ENCODE assay signal across 8 mouse cellular contexts in genomic region chr11:61091642-61092262, GRCm38 (mm10). TPM values are rescaled to one million over a fixed set of nuclear protein-coding genes. Genes with fewer than 3 reads are reported as not detected.
DNase-seq lines count a peak whose midpoint lies in the region; ATAC-seq and TF ChIP-seq lines count a peak whose summit lies in the region.

No protein-coding gene starts in this region.

- H3K4me2 ChIP-seq in kidney, embryonic 15.5 days: no peak overlapping the region
- H3K4me2 ChIP-seq in hindbrain, embryonic 13.5 days: no peak overlapping the region
- no peak overlapping the region for H3K4me2 ChIP-seq in midbrain, embryonic 15.5 days

- no peak overlapping the region for H3K4me3 ChIP-seq in kidney, embryonic 15.5 days (replicated peaks)
- no peak overlapping the region for H3K4me3 ChIP-seq in hindbrain, embryonic 13.5 days
- no peak overlapping the region for H3K4me3 ChIP-seq in left cerebral cortex, adult 2 months
- no peak overlapping the region for H3K4me3 ChIP-seq in midbrain, embryonic 15.5 days

- peak; percentile 90 for TF ChIP-seq CTCF in left cerebral cortex, adult 2 months (IDR thresholded peaks at IDR 0.05)

- intact Hi-C loops in left cerebral cortex, adult 2 months (cut with DNase I): loop anchor here (1.0 to 5.0 kb wide), 2 partner anchors 49 to 137 kb away; no protein-coding TSS in a partner anchor

- no peak overlapping the region for H3K27ac ChIP-seq in kidney, embryonic 15.5 days
- H3K27ac ChIP-seq in hindbrain, embryonic 13.5 days: no peak overlapping the region
- H3K27ac ChIP-seq in left cerebral cortex, adult 2 months: no peak overlapping the region
- H3K27ac ChIP-seq in midbrain, embryonic 15.5 days: peak overlapping the region; percentile 31; the same call in 1 of the 2 replicates

- 23% methylated on average over 7 of the region's 7 CpGs for WGBS in kidney, embryonic 15.5 days
- WGBS in hindbrain, embryonic 13.5 days: 25% methylated on average over 7 of the region's 7 CpGs
- WGBS in midbrain, embryonic 15.5 days: 13% methylated on average over 7 of the region's 7 CpGs

- H3K36me3 ChIP-seq in kidney, embryonic 15.5 days: no peaks in the 10 kb centered on the region
- no peaks in the 10 kb centered on the region for H3K36me3 ChIP-seq in hindbrain, embryonic 13.5 days
- H3K36me3 ChIP-seq in midbrain, embryonic 15.5 days (replicated peaks): no peaks in the 10 kb centered on the region

- peak; percentile 79 for DNase-seq in kidney, adult 18-20 months
- peak; percentile 55 to 87 for DNase-seq in adrenal gland, adult (ENCODE audit: inconsistent age in 2 of 2, low spot score in 1 of 2)
- DNase-seq in embryo, embryonic 11 days: peak; percentile 84
- peak; percentile 73 to 78 for DNase-seq in left cerebral cortex, adult 2 months (ENCODE audit: extremely low spot score in 1 of 2, low spot score in 2 of 2)
- DNase-seq in thymus, postnatal 14 days: peak; percentile 66

- H3K9me3 ChIP-seq in kidney, embryonic 15.5 days (replicated peaks): no peaks in the 10 kb centered on the region
- H3K9me3 ChIP-seq in hindbrain, embryonic 13.5 days: peaks cover 4% of the 10 kb centered on the region; the same call in 1 of the 2 replicates
- no peaks in the 10 kb centered on the region for H3K9me3 ChIP-seq in midbrain, embryonic 15.5 days

- H3K4me1 ChIP-seq in kidney, embryonic 15.5 days: no peaks in the 10 kb centered on the region
- peaks cover 7% of the 10 kb centered on the region; the same call in 1 of the 2 replicates for H3K4me1 ChIP-seq in hindbrain, embryonic 13.5 days (replicated peaks)
- peaks cover 7% of the 10 kb centered on the region; the same call in 1 of the 2 replicates for H3K4me1 ChIP-seq in midbrain, embryonic 15.5 days

- no peak for ATAC-seq in kidney, embryonic 15.5 days (replicated peaks; ENCODE audit: low FRiP score)
- ATAC-seq in hindbrain, embryonic 13.5 days (ENCODE audit: low FRiP score): no peak
- ATAC-seq in midbrain, embryonic 15.5 days (replicated peaks): no peak

- H3K27me3 ChIP-seq in kidney, embryonic 15.5 days: no peaks in the 10 kb centered on the region
- no peaks in the 10 kb centered on the region for H3K27me3 ChIP-seq in hindbrain, embryonic 13.5 days
- H3K27me3 ChIP-seq in midbrain, embryonic 15.5 days (replicated peaks): no peaks in the 10 kb centered on the region

- H3K9ac ChIP-seq in kidney, embryonic 15.5 days: no peak overlapping the region
- 0 out of 2 replicates have a peak overlapping the region, but pooled peaks have one; percentile 36 for H3K9ac ChIP-seq in hindbrain, embryonic 13.5 days
- H3K9ac ChIP-seq in midbrain, embryonic 15.5 days: no peak overlapping the region

RNA-seq across cellular contexts. Expression of gene Tnfrsf13b, which starts 34.8 kb away (rescaled TPM):
- 1.4 and 1.6 TPM in 2 replicates for polyA plus RNA-seq in kidney, embryonic 15.5 days (2015; fragmentation: Nextera tagmentation; extraction: Ambion mirVana)
- 1.1 and 1.3 TPM in 2 replicates for polyA plus RNA-seq in hindbrain, embryonic 13.5 days (2015; fragmentation: Nextera tagmentation; extraction: Ambion mirVana)
- 1 to 10 TPM; 1.2 to 1.4 TPM for total RNA-seq in left cerebral cortex, adult 2 months (2021)
- polyA plus RNA-seq in midbrain, embryonic 15.5 days (2015; fragmentation: Nextera tagmentation; extraction: Ambion mirVana): 0.57 and 1.1 TPM in 2 replicates
